Mouse (Mus musculus): ENCODE results near the gene Bhlhb9. TPM values are rescaled to one million over a fixed set of nuclear protein-coding genes. Genes with fewer than 3 reads are reported as not detected.
A peak's percentile ranks its signal among the peaks of the same experiment; 100 is the strongest.
"Not testable (repeated sequence)": the region's sequence is repeated elsewhere in the genome, so short reads cannot be mapped to it uniquely, and the experiment has no call there.

Bhlhb9 gene
- polyA plus RNA-seq, 1 experiment from 2014 or later = 46.6 TPM

GRCm38 (mm10) chrX:135796305-135797211 is 836 bp upstream of the Bhlhb9 start:
- 23% methylated on average over 24 of the region's 26 CpGs for whole genome bisulfite sequencing
- Histone ChIP-seq H3K4me2 (replicated peaks; ENCODE audit: low read depth, low read length) (peak overlapping the region; percentile 49), H3K9ac (replicated peaks; ENCODE audit: low read depth, low read length) (peak overlapping the region; percentile 30; the same call in 1 of the 2 replicates), H3K4me3 (ENCODE audit: low read depth, low read length) (peak overlapping the region; percentile 47)
- H3K27ac ChIP-seq (ENCODE audit: low read length); H3K27me3 ChIP-seq (ENCODE audit: control insufficient read depth, insufficient read depth, low read length); H3K9me3 ChIP-seq (ENCODE audit: control insufficient read depth, low read depth, low read length); H3K4me1 ChIP-seq (ENCODE audit: control insufficient read depth, insufficient read depth, low read length); H3K36me3 ChIP-seq (ENCODE audit: control insufficient read depth, insufficient read depth, low read length): not testable (repeated sequence)
- peak; percentile 72 for ATAC-seq (ENCODE audit: insufficient number of reproducible peaks, insufficient read depth, low FRiP score, low read depth)

- H3K9ac ChIP-seq (replicated peaks; ENCODE audit: low read depth, low read length) = no peak overlapping the region
- peaks cover under 1% of the 10 kb centered on the region; the same call in 1 of the 2 replicates for H3K36me3 ChIP-seq (ENCODE audit: control insufficient read depth, insufficient read depth, low read length)
- H3K4me3 ChIP-seq (ENCODE audit: low read depth, low read length) = no peak overlapping the region
- WGBS = 91% methylated on average over 3 of the region's 3 CpGs
- H3K4me2 ChIP-seq (replicated peaks; ENCODE audit: low read depth, low read length) = no peak overlapping the region
- H3K27ac ChIP-seq (ENCODE audit: low read length) = no peak overlapping the region
- ATAC-seq (ENCODE audit: insufficient number of reproducible peaks, insufficient read depth, low FRiP score, low read depth) = no peak
- H3K4me1 ChIP-seq (ENCODE audit: control insufficient read depth, insufficient read depth, low read length) = no peaks in the 10 kb centered on the region
- no peaks in the 10 kb centered on the region for H3K27me3 ChIP-seq (ENCODE audit: control insufficient read depth, insufficient read depth, low read length)
- no peaks in the 10 kb centered on the region for H3K9me3 ChIP-seq (ENCODE audit: control insufficient read depth, low read depth, low read length)
These were observed 6.8 kb downstream of the Bhlhb9 start for GRCm38 (mm10) chrX:135804149-135804548.

DNA sequence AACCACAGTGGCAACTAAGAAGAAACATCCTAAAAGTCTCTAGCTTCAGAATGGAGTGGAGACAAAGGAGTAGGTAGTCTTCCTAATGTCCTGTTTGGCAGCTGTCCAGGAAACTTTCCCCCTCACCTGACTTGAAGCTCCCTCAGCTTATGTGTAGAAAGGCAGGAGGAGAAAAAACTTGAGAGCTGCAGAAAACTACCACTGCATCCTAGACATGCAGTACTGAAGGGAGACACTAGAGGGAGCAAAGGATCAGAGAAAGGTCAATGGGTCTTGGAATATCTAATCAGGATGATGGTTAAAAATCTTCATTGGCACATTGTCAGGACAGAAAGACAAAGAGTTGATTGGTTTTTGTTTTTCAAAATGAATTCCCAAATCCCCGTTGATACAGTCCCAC is 8.4 kb downstream of the Bhlhb9 start:
- no peak overlapping the region for H3K4me2 ChIP-seq (replicated peaks; ENCODE audit: low read depth, low read length)
- no peak overlapping the region for H3K27ac ChIP-seq (ENCODE audit: low read length)
- H3K4me3 ChIP-seq (ENCODE audit: low read depth, low read length) = no peak overlapping the region
- no peak for ATAC-seq (ENCODE audit: insufficient number of reproducible peaks, insufficient read depth, low FRiP score, low read depth)
- H3K4me1 ChIP-seq (ENCODE audit: control insufficient read depth, insufficient read depth, low read length) = no peaks in the 10 kb centered on the region
- no peaks in the 10 kb centered on the region for H3K36me3 ChIP-seq (ENCODE audit: control insufficient read depth, insufficient read depth, low read length)
- 12% methylated on average over 1 of the region's 1 CpGs for WGBS
- H3K9me3 ChIP-seq (ENCODE audit: control insufficient read depth, low read depth, low read length) = no peaks in the 10 kb centered on the region
- no peak overlapping the region for H3K9ac ChIP-seq (replicated peaks; ENCODE audit: low read depth, low read length)
- H3K27me3 ChIP-seq (ENCODE audit: control insufficient read depth, insufficient read depth, low read length) = no peaks in the 10 kb centered on the region

- not testable (repeated sequence) for H3K9ac ChIP-seq (replicated peaks; ENCODE audit: low read depth, low read length); ATAC-seq (ENCODE audit: insufficient number of reproducible peaks, insufficient read depth, low FRiP score, low read depth); H3K4me1 ChIP-seq (ENCODE audit: control insufficient read depth, insufficient read depth, low read length); H3K9me3 ChIP-seq (ENCODE audit: control insufficient read depth, low read depth, low read length); H3K36me3 ChIP-seq (ENCODE audit: control insufficient read depth, insufficient read depth, low read length); H3K27ac ChIP-seq (ENCODE audit: low read length); H3K27me3 ChIP-seq (ENCODE audit: control insufficient read depth, insufficient read depth, low read length); H3K4me2 ChIP-seq (replicated peaks; ENCODE audit: low read depth, low read length); H3K4me3 ChIP-seq (ENCODE audit: low read depth, low read length)
- WGBS = 45% methylated on average over 1 of the region's 1 CpGs
These were observed 38.5 kb downstream of the Bhlhb9 start for GRCm38 (mm10) chrX:135835896-135836295.

- H3K4me2 ChIP-seq (replicated peaks; ENCODE audit: low read depth, low read length) = no peak overlapping the region
- no peaks in the 10 kb centered on the region for H3K9me3 ChIP-seq (ENCODE audit: control insufficient read depth, low read depth, low read length)
- peaks cover 3% of the 10 kb centered on the region; the same call in 1 of the 2 replicates for H3K36me3 ChIP-seq (ENCODE audit: control insufficient read depth, insufficient read depth, low read length)
- no peak overlapping the region for H3K27ac ChIP-seq (ENCODE audit: low read length)
- H3K9ac ChIP-seq (replicated peaks; ENCODE audit: low read depth, low read length) = no peak overlapping the region
- WGBS = 61% methylated on average over 2 of the region's 2 CpGs
- no peaks in the 10 kb centered on the region for H3K4me1 ChIP-seq (ENCODE audit: control insufficient read depth, insufficient read depth, low read length)
- no peak for ATAC-seq (ENCODE audit: insufficient number of reproducible peaks, insufficient read depth, low FRiP score, low read depth)
- no peaks in the 10 kb centered on the region for H3K27me3 ChIP-seq (ENCODE audit: control insufficient read depth, insufficient read depth, low read length)
- no peak overlapping the region for H3K4me3 ChIP-seq (ENCODE audit: low read depth, low read length)
These were observed 40.5 kb downstream of the Bhlhb9 start for GRCm38 (mm10) chrX:135837896-135838295.

DNA sequence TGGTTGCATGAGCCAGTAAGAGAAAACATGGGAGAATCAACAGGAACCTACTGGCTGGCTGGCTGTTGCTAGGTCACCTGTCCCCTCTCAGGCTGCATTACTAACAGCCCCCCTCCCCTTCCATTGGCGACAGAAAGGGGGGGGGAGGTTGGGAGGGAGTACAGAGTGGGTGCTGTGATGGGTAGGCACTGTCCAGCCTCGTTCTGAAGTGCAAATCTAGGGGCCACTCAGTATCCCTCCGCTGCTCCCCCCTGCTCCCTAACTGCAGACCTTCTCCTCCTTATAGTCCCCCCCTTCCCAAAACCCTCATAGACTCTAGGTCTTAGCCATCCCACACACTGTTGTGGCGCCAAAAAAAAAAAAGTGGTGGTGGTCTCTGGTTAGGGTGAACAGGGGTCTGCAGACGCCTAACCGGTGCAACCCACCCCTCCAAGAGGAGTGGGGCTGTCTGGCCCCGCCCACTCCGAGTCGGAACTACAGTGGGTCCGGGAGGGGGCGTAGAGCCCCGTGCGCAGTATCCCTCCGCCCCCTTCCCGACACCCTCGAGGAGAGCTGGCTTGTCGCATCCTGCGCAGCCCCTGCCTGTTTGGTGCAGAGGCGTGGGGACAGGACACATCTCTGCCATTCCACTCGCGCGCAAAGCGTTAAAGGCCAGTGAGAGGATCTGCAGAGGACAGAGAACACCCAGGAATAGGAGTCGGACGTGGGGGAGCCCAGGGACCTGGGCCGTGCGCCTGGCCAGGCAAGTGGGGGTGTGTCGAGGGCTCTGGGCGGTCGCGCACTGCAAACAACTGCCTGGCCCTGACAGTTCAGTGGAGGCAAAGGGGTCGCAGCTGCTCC is 41.3 kb downstream of the Bhlhb9 start, which contains the start of gene Gprasp2:
Gene Gprasp2, plus strand, starts transcription at position 514 of the 840 bp plus-strand sequence.
- peak; percentile 85 for ATAC-seq (ENCODE audit: insufficient number of reproducible peaks, insufficient read depth, low FRiP score, low read depth)
- H3K27me3 ChIP-seq (ENCODE audit: control insufficient read depth, insufficient read depth, low read length); H3K4me1 ChIP-seq (ENCODE audit: control insufficient read depth, insufficient read depth, low read length); H3K9me3 ChIP-seq (ENCODE audit: control insufficient read depth, low read depth, low read length); H3K27ac ChIP-seq (ENCODE audit: low read length); H3K9ac ChIP-seq (replicated peaks; ENCODE audit: low read depth, low read length); H3K36me3 ChIP-seq (ENCODE audit: control insufficient read depth, insufficient read depth, low read length): not testable (repeated sequence)
- H3K4me3 ChIP-seq (ENCODE audit: low read depth, low read length) = peak within 1 kb of the TSS; percentile 39
- 25% methylated on average over 21 of the region's 32 CpGs for WGBS
- H3K4me2 ChIP-seq (replicated peaks; ENCODE audit: low read depth, low read length) = peak within 1 kb of the TSS; percentile 57

DNA sequence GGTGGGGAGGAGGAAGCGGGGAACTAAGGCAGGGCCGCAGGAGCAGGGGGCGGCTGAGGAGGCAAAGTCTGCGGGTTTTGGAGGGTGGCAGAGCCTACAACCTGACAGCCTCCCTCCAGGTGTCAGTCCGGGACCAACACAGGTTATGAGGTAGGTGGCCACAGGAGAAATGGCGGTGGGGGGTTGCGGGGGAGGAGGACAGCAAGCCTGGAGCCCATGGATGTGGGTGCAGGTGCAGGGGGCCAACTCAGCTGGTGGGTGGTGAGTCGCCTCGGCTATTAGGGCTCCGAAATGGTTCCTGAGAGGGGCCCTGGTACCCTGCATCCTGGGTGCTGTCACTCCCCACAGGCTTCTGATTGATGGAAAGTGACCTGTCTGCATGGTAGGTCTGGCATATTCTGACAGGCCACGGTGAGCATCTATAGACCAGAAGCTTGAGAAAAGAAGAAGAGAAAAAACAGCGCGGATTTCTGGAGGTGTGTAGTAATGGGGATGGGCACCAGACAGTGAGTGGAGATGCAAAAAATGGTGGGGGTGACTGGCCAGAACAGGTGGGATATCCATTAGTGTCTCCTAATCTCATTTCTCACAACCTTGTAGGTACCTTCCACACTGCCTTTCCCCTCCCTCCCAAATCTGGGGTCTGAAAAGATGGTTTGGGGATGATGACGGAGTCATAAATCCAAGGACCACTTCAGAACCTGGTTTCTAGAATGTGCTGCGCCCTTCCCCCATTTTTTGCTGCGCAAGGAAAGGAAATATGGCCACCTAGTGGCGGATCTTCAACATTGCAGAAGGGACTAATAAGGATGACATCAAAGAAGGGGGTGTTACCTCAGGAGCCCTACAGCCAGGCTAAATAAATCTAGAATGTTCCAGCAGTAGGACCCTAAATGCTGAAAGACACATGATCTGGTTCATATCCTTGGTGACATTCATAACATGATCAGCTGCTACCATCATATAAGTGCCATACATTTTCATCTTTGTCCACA is 42.3 kb downstream of the Bhlhb9 start:
- not testable (repeated sequence) for H3K36me3 ChIP-seq (ENCODE audit: control insufficient read depth, insufficient read depth, low read length); H3K27ac ChIP-seq (ENCODE audit: low read length); H3K4me1 ChIP-seq (ENCODE audit: control insufficient read depth, insufficient read depth, low read length); H3K27me3 ChIP-seq (ENCODE audit: control insufficient read depth, insufficient read depth, low read length); H3K9ac ChIP-seq (replicated peaks; ENCODE audit: low read depth, low read length); H3K9me3 ChIP-seq (ENCODE audit: control insufficient read depth, low read depth, low read length)
- 26% methylated on average over 14 of the region's 17 CpGs for WGBS
- ATAC-seq (ENCODE audit: insufficient number of reproducible peaks, insufficient read depth, low FRiP score, low read depth) = peak; percentile 28; the same call in 1 of the 2 replicates
- Histone ChIP-seq H3K4me3 (ENCODE audit: low read depth, low read length) (peak overlapping the region; percentile 39), H3K4me2 (replicated peaks; ENCODE audit: low read depth, low read length) (peak overlapping the region; percentile 57)

Measured in stomach, embryonic 14.5 days (tissue).